Mouse (Mus musculus) small intestine, adult 2 months (tissue): ENCODE results near the gene Cd200r3.

ENCODE experiments used
- CTCF ChIP-seq: fragments of 200-500 bp; IDR thresholded peaks from 2 replicates; pipeline ENCODE4 v1.5.1; 2012; ENCODE audit warnings: low read depth, mild to moderate bottlenecking, control low read depth, inconsistent platforms, low read length, moderate library complexity, mixed read lengths; ENCODE audit not compliant: insufficient replicate concordance, insufficient read length; ENCODE audit errors: extremely low read depth
- POLR2A ChIP-seq: fragments of 200-500 bp; IDR thresholded peaks from 2 replicates; pipeline ENCODE4 v1.6.1; 2012; ENCODE audit warnings: low read depth, mild to moderate bottlenecking, control low read depth, inconsistent platforms, low read length, moderate library complexity

- no peak for TF ChIP-seq POLR2A
- no peak for TF ChIP-seq CTCF
Measured at GRCm38 (mm10) chr16:45025321-45025720, 81.8 kb downstream of the Cd200r3 start.
